Mouse (Mus musculus): ENCODE data around the gene Gm10188. TPM values are rescaled to one million over a fixed set of nuclear protein-coding genes. Genes with fewer than 3 reads are reported as not detected.

The Gm10188 gene
- polyA plus RNA-seq, 1 experiment = not detected

DNA sequence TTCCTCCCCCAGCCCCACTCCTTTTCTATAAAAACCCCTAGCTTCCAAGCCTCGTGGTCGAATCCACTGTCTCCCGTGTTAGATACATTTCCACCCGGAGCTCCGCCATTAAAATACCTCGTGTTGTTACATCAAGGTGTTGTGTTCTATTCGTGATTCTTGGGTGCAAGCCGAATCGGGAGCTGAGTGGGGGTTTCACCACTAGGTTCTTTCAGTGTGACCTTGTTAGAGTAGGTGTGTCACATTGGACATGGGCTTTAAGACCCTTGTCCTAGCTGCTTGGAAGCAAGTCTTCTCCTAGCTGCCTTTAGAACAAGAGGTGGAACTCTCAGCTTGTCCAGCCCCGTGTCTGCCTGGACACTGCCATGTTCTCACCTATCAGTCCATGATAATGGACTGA lies 36.4 kb upstream of the Gm10188 start:
- no peak for TF ChIP-seq CTCF (IDR thresholded peaks at IDR 0.05; ENCODE audit: extremely low read depth, insufficient read length, insufficient replicate concordance, low read depth, low read length)
- TF ChIP-seq POLR2A (IDR thresholded peaks at IDR 0.05; ENCODE audit: low read depth, low read length) = no peak
- Histone ChIP-seq H3K27me3 (ENCODE audit: control insufficient read depth, insufficient read depth, low read length) (no peaks in the 10 kb centered on the region), H3K4me3 (ENCODE audit: low read depth, low read length) (no peak overlapping the region), H3K27ac (ENCODE audit: insufficient read depth, low read depth, low read length) (no peak overlapping the region), H3K4me1 (ENCODE audit: control insufficient read depth, insufficient read depth, insufficient read length, low read length) (peaks cover 3% of the 10 kb centered on the region; the same call in 1 of the 2 replicates), H3K36me3 (ENCODE audit: control insufficient read depth, insufficient read depth, low read length) (no peaks in the 10 kb centered on the region)
- WGBS = 86% methylated on average over 10 of the region's 10 CpGs

DNA sequence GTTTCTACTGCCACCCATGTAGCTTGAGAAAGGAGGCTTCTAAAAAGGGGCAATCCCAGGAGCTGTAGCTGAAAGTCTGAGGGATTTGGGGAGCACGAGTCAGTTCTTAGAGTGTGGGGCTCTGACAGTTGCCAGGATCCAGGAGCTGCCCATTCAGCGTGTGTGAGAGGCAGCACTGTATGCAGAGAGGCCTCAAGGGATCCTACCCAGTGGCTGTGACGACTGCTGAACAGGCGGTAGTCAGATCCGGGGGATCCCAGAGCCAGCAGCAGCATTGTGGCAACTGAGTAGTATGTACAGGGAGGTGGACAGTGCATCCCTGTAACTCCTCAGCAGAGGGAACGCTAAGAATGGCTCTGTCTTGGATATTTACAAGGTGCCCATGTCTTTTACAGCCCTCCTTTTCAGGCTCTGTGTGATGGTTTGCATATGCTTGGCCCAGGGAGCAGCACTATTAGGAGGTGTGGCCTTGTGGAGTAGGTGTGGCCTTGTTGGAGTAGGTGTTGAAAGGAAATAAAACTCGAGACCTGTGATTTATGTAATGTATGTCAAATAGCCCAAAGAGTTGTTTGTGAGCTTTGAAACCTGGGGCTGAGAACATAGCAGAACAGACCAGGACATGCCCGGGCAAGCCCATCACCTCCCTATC lies 35.8 kb upstream of the Gm10188 start:
- peaks cover 3% of the 10 kb centered on the region; the same call in 1 of the 2 replicates for H3K4me1 ChIP-seq (ENCODE audit: control insufficient read depth, insufficient read depth, insufficient read length, low read length)
- TF ChIP-seq CTCF (IDR thresholded peaks at IDR 0.05; ENCODE audit: extremely low read depth, insufficient read length, insufficient replicate concordance, low read depth, low read length) = no peak
- no peak for TF ChIP-seq POLR2A (IDR thresholded peaks at IDR 0.05; ENCODE audit: low read depth, low read length)
- no peak overlapping the region for H3K27ac ChIP-seq (ENCODE audit: insufficient read depth, low read depth, low read length)
- WGBS = 67% methylated on average over 8 of the region's 8 CpGs
- no peaks in the 10 kb centered on the region for H3K36me3 ChIP-seq (ENCODE audit: control insufficient read depth, insufficient read depth, low read length)
- H3K27me3 ChIP-seq (ENCODE audit: control insufficient read depth, insufficient read depth, low read length) = no peaks in the 10 kb centered on the region
- no peak overlapping the region for H3K4me3 ChIP-seq (ENCODE audit: low read depth, low read length)

DNA sequence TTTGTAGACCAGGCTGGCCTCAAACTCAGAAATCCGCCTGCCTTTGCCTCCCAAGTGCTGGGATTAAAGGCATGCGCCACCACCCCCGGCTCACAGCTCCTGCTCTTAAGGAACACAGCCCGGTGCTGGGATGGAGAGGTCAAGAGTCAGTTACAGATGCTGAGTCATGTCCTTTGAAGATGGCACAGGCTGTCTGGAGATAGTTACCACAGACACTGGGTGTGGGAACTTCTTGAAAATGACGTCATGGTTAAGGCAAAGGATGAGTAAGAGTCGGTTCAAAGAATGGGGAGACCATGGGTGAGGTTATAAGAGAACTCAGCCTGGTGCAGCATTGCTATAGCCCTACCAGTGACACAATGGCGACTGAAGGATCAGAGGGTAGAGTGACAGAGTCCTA lies 35.0 kb upstream of the Gm10188 start:
- TF ChIP-seq POLR2A (IDR thresholded peaks at IDR 0.05; ENCODE audit: low read depth, low read length) (no peak), CTCF (IDR thresholded peaks at IDR 0.05; ENCODE audit: extremely low read depth, insufficient read length, insufficient replicate concordance, low read depth, low read length) (no peak)
- Histone ChIP-seq H3K4me1 (ENCODE audit: control insufficient read depth, insufficient read depth, insufficient read length, low read length) (peaks cover 3% of the 10 kb centered on the region; the same call in 1 of the 2 replicates), H3K27ac (ENCODE audit: insufficient read depth, low read depth, low read length) (no peak overlapping the region), H3K36me3 (ENCODE audit: control insufficient read depth, insufficient read depth, low read length) (no peaks in the 10 kb centered on the region), H3K4me3 (ENCODE audit: low read depth, low read length) (no peak overlapping the region), H3K27me3 (ENCODE audit: control insufficient read depth, insufficient read depth, low read length) (no peaks in the 10 kb centered on the region)
- 66% methylated on average over 7 of the region's 7 CpGs for WGBS

DNA sequence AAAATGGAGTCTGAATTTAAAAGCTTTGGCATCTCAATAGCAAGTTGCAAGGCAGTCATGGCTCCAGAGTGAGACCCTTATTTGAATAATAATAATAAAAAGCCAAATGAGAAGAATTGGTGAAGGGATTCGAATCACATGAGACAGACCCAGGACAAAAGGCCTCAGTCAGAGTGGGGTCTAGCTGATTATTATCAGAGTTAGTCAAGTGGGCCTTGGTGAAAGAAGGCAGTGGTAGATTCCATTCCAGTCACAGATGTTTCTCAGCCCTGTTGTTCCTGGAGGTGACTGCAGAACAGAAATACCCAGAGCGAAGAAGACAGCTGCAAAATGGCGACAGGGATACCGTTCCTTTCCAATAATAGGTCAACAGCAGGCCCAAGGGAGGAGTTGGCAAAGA lies 34.1 kb upstream of the Gm10188 start:
- Histone ChIP-seq H3K36me3 (ENCODE audit: control insufficient read depth, insufficient read depth, low read length) (no peaks in the 10 kb centered on the region), H3K4me1 (ENCODE audit: control insufficient read depth, insufficient read depth, insufficient read length, low read length) (peaks cover 3% of the 10 kb centered on the region; the same call in 1 of the 2 replicates), H3K27ac (ENCODE audit: insufficient read depth, low read depth, low read length) (no peak overlapping the region), H3K4me3 (ENCODE audit: low read depth, low read length) (no peak overlapping the region), H3K27me3 (ENCODE audit: control insufficient read depth, insufficient read depth, low read length) (no peaks in the 10 kb centered on the region)
- TF ChIP-seq CTCF (IDR thresholded peaks at IDR 0.05; ENCODE audit: extremely low read depth, insufficient read length, insufficient replicate concordance, low read depth, low read length) = no peak
- no peak for TF ChIP-seq POLR2A (IDR thresholded peaks at IDR 0.05; ENCODE audit: low read depth, low read length)
- 92% methylated on average over 4 of the region's 4 CpGs for WGBS

DNA sequence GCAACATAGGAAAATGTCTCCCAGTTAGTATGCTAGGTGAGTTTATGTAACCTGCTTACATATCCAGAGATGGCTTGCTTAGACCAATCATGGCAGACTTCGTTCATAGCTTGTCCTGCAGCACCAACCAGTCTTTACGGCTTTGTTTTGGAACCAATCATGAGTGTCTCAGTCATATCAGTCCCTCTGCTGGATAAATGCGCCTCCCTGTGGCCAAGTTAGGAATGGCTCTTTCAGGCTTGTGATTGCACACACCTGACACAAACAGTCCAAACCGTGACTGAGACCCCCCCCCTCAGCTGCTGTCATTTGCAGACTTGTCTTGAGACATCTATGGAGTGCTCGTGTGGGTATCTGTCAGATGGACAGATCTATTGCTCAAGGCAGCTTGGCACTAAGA lies 31.5 kb upstream of the Gm10188 start:
- no peaks in the 10 kb centered on the region for H3K4me1 ChIP-seq (ENCODE audit: control insufficient read depth, insufficient read depth, insufficient read length, low read length)
- H3K27ac ChIP-seq (ENCODE audit: insufficient read depth, low read depth, low read length) = no peak overlapping the region
- H3K36me3 ChIP-seq (ENCODE audit: control insufficient read depth, insufficient read depth, low read length) = no peaks in the 10 kb centered on the region
- H3K4me3 ChIP-seq (ENCODE audit: low read depth, low read length) = no peak overlapping the region
- TF ChIP-seq CTCF (IDR thresholded peaks at IDR 0.05; ENCODE audit: extremely low read depth, insufficient read length, insufficient replicate concordance, low read depth, low read length) (peak; percentile 9; the same call in 1 of the 2 replicates), POLR2A (IDR thresholded peaks at IDR 0.05; ENCODE audit: low read depth, low read length) (no peak)
- WGBS = 55% methylated on average over 5 of the region's 5 CpGs
- H3K27me3 ChIP-seq (ENCODE audit: control insufficient read depth, insufficient read depth, low read length) = no peaks in the 10 kb centered on the region

DNA sequence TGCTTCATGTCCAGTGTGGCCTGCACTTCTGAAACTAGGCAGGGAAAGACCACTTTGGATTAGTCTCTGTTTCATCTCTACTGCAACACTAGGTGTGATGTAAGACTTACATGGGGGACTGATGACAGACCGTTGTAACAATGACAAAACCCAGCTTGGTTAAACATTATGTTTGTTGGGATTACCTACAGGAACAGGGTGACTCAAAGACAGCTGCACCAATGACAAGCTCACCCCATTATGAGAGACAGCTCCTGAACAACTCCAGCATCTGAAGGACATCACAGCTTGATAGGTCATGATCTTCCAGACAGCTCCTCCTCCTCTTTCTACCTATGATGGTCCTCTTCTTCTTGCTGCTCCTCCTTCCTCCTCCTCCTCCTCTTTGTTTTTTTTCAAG lies 30.8 kb upstream of the Gm10188 start:
- WGBS = 70% methylated on average over 1 of the region's 1 CpGs
- Histone ChIP-seq H3K36me3 (ENCODE audit: control insufficient read depth, insufficient read depth, low read length) (no peaks in the 10 kb centered on the region), H3K27ac (ENCODE audit: insufficient read depth, low read depth, low read length) (no peak overlapping the region), H3K4me3 (ENCODE audit: low read depth, low read length) (no peak overlapping the region), H3K4me1 (ENCODE audit: control insufficient read depth, insufficient read depth, insufficient read length, low read length) (no peaks in the 10 kb centered on the region), H3K27me3 (ENCODE audit: control insufficient read depth, insufficient read depth, low read length) (no peaks in the 10 kb centered on the region)
- no peak for TF ChIP-seq POLR2A (IDR thresholded peaks at IDR 0.05; ENCODE audit: low read depth, low read length)
- TF ChIP-seq CTCF (IDR thresholded peaks at IDR 0.05; ENCODE audit: extremely low read depth, insufficient read length, insufficient replicate concordance, low read depth, low read length) = no peak

DNA sequence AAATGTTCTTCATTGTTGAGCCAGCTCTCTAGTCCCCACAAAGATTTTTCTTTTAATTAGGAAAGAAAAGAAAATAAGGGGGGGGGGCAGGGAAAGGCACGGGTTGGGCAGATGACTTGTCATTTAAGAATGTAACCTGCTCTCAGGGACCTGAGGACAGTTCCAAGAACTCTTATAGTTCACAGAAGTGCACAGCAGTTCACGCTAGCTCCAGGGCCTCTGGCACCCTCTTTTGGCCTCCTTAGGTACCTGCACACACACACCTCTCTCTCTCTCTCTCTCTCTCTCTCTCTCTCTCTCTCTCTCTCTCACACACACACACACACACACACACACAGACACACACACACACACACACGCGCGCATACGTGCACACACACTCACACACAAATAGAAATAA lies 24.9 kb upstream of the Gm10188 start:
- WGBS = 81% methylated on average over 6 of the region's 6 CpGs
- Histone ChIP-seq H3K27me3 (ENCODE audit: control insufficient read depth, insufficient read depth, low read length) (no peaks in the 10 kb centered on the region), H3K4me1 (ENCODE audit: control insufficient read depth, insufficient read depth, insufficient read length, low read length) (no peaks in the 10 kb centered on the region), H3K4me3 (ENCODE audit: low read depth, low read length) (no peak overlapping the region), H3K36me3 (ENCODE audit: control insufficient read depth, insufficient read depth, low read length) (no peaks in the 10 kb centered on the region), H3K27ac (ENCODE audit: insufficient read depth, low read depth, low read length) (no peak overlapping the region)
- TF ChIP-seq CTCF (IDR thresholded peaks at IDR 0.05; ENCODE audit: extremely low read depth, insufficient read length, insufficient replicate concordance, low read depth, low read length) (no peak), POLR2A (IDR thresholded peaks at IDR 0.05; ENCODE audit: low read depth, low read length) (no peak)

All from small intestine, adult 2 months (tissue).